Mouse (Mus musculus): ENCODE measurements around the gene Bsn. TPM values are rescaled to one million over a fixed set of nuclear protein-coding genes. Genes with fewer than 3 reads are reported as not detected.

The Bsn gene
- polyA plus RNA-seq, 1 experiment from 2014 or later: 0.09 TPM

DNA sequence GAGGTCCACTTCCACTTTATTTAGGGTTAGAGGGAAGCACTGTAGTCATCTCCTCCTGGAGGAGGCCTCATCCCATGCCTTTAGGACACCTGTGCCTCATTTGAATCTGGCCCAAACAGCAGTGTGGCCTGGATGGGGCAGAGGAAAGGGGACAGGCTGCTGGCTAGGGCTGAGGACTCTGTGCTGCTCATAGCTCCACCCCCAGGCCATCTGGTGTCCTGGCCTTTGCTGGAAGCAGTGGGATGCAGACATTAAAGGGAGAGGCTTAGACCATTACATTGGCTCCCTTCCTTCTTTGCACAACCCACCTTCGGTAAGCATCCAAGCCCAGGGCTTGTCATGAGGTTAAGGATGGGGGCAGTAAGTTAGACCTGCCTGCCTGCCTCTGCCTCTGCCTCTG, 56.7 kb downstream of the Bsn start:
- Histone ChIP-seq H3K36me3 (ENCODE audit: control insufficient read depth, insufficient read depth, low read length) (no peaks in the 10 kb centered on the region), H3K9ac (ENCODE audit: low read length) (no peak overlapping the region), H3K27me3 (ENCODE audit: control insufficient read depth, insufficient read depth, low read length) (no peaks in the 10 kb centered on the region), H3K27ac (replicated peaks in 1 of 2; ENCODE audit: control insufficient read depth in 1 of 2, insufficient read depth in 1 of 2, low read depth in 2 of 2, low read length in 2 of 2) (no peak overlapping the region), H3K4me2 (ENCODE audit: low read length) (no peak overlapping the region), H3K4me3 (ENCODE audit: control insufficient read depth in 1 of 2, insufficient read depth in 1 of 2, low read depth in 1 of 2, low read length in 2 of 2) (no peak overlapping the region), H3K9me3 (ENCODE audit: control insufficient read depth, low read length) (no peaks in the 10 kb centered on the region), H3K4me1 (ENCODE audit: control insufficient read depth in 2 of 2, insufficient read depth in 2 of 2, low read length in 2 of 2) (peaks cover 9 to 12% of the 10 kb centered on the region in 2 experiments; a peak in 2 of 4 replicates)
- ATAC-seq (ENCODE audit: insufficient number of reproducible peaks, insufficient read depth, low FRiP score, low read depth): no peak
- 58% methylated on average over 1 of the region's 1 CpGs for WGBS

DNA sequence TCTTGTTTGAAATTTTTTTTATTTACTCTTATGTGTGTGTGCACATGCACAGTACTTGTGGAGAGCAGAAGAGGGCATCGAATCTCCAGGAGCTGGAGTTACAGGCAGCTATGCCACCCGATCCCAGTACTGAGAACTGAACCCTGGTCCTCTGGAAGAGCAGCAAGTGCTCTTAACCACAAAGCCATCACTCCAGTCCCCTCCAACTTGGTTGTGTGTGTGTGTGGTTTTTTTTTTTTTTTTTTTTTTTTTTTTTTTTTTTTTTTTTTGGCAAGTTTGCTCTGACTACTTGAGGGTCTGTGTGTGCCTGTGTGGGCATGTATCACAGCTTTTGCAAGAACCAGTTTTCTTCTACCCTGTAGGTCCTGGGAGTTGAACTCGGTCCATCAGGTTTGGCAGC, 57.8 kb downstream of the Bsn start:
- no peak overlapping the region for H3K4me3 ChIP-seq (ENCODE audit: control insufficient read depth in 1 of 2, insufficient read depth in 1 of 2, low read depth in 1 of 2, low read length in 2 of 2)
- no peak overlapping the region for H3K27ac ChIP-seq (replicated peaks in 1 of 2; ENCODE audit: control insufficient read depth in 1 of 2, insufficient read depth in 1 of 2, low read depth in 2 of 2, low read length in 2 of 2)
- H3K4me2 ChIP-seq (ENCODE audit: low read length): no peak overlapping the region
- H3K36me3 ChIP-seq (ENCODE audit: control insufficient read depth, insufficient read depth, low read length): no peaks in the 10 kb centered on the region
- no peaks in the 10 kb centered on the region for H3K9me3 ChIP-seq (ENCODE audit: control insufficient read depth, low read length)
- ATAC-seq (ENCODE audit: insufficient number of reproducible peaks, insufficient read depth, low FRiP score, low read depth): no peak
- H3K9ac ChIP-seq (ENCODE audit: low read length): no peak overlapping the region
- peaks cover 5 to 8% of the 10 kb centered on the region in 2 experiments; a peak in 2 of 4 replicates for H3K4me1 ChIP-seq (ENCODE audit: control insufficient read depth in 2 of 2, insufficient read depth in 2 of 2, low read length in 2 of 2)
- no peaks in the 10 kb centered on the region for H3K27me3 ChIP-seq (ENCODE audit: control insufficient read depth, insufficient read depth, low read length)
- WGBS: 85% methylated on average over 3 of the region's 3 CpGs

DNA sequence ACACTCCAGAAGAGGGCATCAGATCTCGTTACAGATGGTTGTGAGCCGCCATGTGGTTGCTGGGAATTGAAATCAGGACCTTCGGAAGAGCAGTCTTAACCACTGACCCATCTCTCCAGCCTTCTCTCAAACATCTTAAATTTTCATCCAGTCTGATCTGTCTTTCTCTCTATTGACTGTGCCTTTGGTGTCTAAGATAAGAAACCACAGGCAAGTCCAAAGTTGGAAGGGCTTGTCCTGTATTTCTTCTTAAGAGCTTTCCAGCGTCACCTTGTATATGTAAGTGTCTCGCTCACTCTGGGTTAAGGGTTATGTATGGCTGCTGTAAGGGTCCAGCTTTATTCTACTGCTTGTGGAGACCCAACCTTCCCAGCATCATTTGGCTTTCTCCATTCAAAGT, 58.7 kb downstream of the Bsn start:
- Histone ChIP-seq H3K9me3 (ENCODE audit: control insufficient read depth, low read length) (no peaks in the 10 kb centered on the region), H3K9ac (ENCODE audit: low read length) (no peak overlapping the region), H3K27me3 (ENCODE audit: control insufficient read depth, insufficient read depth, low read length) (no peaks in the 10 kb centered on the region), H3K4me2 (ENCODE audit: low read length) (no peak overlapping the region), H3K4me1 (ENCODE audit: control insufficient read depth in 2 of 2, insufficient read depth in 2 of 2, low read length in 2 of 2) (no peaks in the 10 kb centered on the region), H3K27ac (replicated peaks in 1 of 2; ENCODE audit: control insufficient read depth in 1 of 2, insufficient read depth in 1 of 2, low read depth in 2 of 2, low read length in 2 of 2) (no peak overlapping the region), H3K4me3 (ENCODE audit: control insufficient read depth in 1 of 2, insufficient read depth in 1 of 2, low read depth in 1 of 2, low read length in 2 of 2) (no peak overlapping the region), H3K36me3 (ENCODE audit: control insufficient read depth, insufficient read depth, low read length) (no peaks in the 10 kb centered on the region)
- ATAC-seq (ENCODE audit: insufficient number of reproducible peaks, insufficient read depth, low FRiP score, low read depth): no peak
- WGBS: 84% methylated on average over 5 of the region's 5 CpGs

DNA sequence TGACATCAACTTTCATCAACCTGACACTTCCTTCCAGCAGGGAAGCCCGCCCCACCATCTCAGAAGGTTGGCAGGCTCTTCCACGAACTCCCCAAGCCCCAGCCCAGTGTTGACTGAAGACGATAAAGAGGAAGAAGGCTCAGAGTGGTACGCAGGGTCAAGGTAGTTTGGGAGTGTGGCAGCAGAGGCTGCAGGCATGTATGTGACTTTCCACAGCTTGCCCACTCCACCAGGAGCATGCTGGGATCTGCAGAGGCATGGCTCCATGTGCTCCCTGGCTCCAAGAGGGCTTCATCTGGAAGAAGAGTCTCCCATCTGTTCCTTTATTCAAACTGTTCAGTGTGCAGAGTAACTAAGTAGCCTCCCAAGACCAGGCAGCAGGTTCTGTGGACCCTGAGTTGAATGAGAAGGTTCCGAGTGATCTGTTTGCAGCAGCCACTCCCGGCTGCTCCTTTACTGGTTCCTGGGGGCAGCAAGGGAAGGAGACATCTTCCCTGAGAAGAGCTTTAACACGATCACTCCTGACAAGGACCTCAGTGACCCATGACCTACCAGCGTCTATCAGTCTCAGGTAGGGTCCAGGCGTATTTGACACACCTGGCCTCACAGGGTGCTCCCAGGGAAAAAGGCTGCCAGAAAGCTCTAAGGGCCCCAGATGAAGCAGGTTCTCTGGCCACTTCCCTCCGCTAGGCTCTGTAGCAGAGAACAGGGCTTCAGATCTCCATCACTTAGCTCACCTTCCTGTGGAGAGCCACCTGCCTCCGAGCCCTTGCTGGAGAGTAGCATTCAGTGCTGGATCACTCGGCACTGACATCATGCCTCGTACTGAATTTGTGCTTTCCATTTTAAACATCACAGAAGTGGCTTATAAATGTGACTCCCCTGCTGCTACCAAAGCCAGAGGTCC, 60.9 kb downstream of the Bsn start:
- Histone ChIP-seq H3K9me3 (ENCODE audit: control insufficient read depth, low read length) (no peaks in the 10 kb centered on the region), H3K4me3 (ENCODE audit: control insufficient read depth in 1 of 2, insufficient read depth in 1 of 2, low read depth in 1 of 2, low read length in 2 of 2) (no peak overlapping the region), H3K36me3 (ENCODE audit: control insufficient read depth, insufficient read depth, low read length) (no peaks in the 10 kb centered on the region), H3K27me3 (ENCODE audit: control insufficient read depth, insufficient read depth, low read length) (no peaks in the 10 kb centered on the region), H3K4me2 (ENCODE audit: low read length) (no peak overlapping the region), H3K27ac (replicated peaks in 1 of 2; ENCODE audit: control insufficient read depth in 1 of 2, insufficient read depth in 1 of 2, low read depth in 2 of 2, low read length in 2 of 2) (no peak overlapping the region), H3K4me1 (ENCODE audit: control insufficient read depth in 2 of 2, insufficient read depth in 2 of 2, low read length in 2 of 2) (no peaks in the 10 kb centered on the region; a peak in 1 of 4 replicates), H3K9ac (ENCODE audit: low read length) (no peak overlapping the region)
- no peak for ATAC-seq (ENCODE audit: insufficient number of reproducible peaks, insufficient read depth, low FRiP score, low read depth)
- 65% methylated on average over 13 of the region's 13 CpGs for WGBS

DNA sequence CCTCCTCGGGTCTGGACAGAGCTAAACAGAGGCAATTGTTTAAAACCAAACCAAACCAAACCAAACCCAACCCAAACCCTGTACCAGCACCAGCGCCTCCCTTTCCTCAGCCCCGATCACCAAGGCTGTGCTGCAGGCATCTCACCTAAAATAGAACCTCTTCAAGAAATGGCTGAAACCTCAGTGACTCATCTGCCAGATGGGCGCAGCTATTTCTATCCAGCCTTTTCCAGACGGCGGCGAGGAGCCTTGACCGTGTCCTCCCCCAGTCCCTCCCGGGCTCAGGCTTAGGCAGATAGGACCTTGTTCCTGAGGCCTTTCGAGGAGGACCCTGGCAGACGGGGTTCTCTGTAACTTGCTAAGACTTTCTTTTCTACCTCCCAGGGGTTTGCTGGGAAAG, 61.9 kb downstream of the Bsn start:
- Histone ChIP-seq H3K9ac (ENCODE audit: low read length) (no peak overlapping the region), H3K27ac (replicated peaks in 1 of 2; ENCODE audit: control insufficient read depth in 1 of 2, insufficient read depth in 1 of 2, low read depth in 2 of 2, low read length in 2 of 2) (no peak overlapping the region), H3K9me3 (ENCODE audit: control insufficient read depth, low read length) (no peaks in the 10 kb centered on the region), H3K4me3 (ENCODE audit: control insufficient read depth in 1 of 2, insufficient read depth in 1 of 2, low read depth in 1 of 2, low read length in 2 of 2) (no peak overlapping the region), H3K4me1 (ENCODE audit: control insufficient read depth in 2 of 2, insufficient read depth in 2 of 2, low read length in 2 of 2) (no peaks in the 10 kb centered on the region; a peak in 1 of 4 replicates), H3K27me3 (ENCODE audit: control insufficient read depth, insufficient read depth, low read length) (no peaks in the 10 kb centered on the region), H3K4me2 (ENCODE audit: low read length) (no peak overlapping the region), H3K36me3 (ENCODE audit: control insufficient read depth, insufficient read depth, low read length) (no peaks in the 10 kb centered on the region)
- 61% methylated on average over 11 of the region's 11 CpGs for WGBS
- ATAC-seq (ENCODE audit: insufficient number of reproducible peaks, insufficient read depth, low FRiP score, low read depth): no peak

DNA sequence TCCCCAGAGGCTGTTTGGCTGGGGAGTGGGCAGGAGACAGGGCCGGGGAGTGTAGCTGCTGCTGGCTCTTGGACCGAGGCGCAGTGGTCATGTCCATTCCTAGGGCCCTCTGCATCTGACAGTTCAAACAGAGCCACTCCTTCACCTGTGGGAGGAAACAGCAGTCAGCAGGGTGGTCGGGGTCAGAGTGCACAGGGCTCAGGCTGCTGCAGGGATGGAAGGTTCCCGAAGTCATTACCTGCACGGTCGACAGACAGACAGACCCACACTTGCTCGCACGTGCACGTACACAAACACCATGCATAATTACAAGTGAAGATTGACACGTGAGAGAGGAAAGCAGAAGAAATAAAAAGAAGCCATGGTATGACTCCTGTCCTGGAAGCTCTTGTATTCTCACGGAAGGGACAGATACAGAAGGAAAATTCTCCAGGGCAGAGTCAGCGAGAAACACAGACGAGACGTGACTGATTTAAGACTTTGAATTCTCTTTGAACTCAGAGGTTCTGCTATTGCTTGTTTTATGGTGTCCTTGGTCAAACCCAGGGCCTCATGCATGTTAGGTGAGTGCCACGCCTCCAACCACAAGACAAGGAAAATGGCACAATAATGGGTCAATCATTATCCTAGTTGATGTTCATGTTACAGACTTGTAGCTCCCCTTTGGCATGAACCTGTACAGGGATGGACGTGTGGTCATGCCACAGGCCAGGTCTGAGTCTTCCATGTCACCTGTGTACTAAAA, 63.6 kb downstream of the Bsn start:
- WGBS: 86% methylated on average over 17 of the region's 17 CpGs
- Histone ChIP-seq H3K4me3 (ENCODE audit: control insufficient read depth in 1 of 2, insufficient read depth in 1 of 2, low read depth in 1 of 2, low read length in 2 of 2) (no peak overlapping the region), H3K9me3 (ENCODE audit: control insufficient read depth, low read length) (no peaks in the 10 kb centered on the region), H3K4me1 (ENCODE audit: control insufficient read depth in 2 of 2, insufficient read depth in 2 of 2, low read length in 2 of 2) (no peaks in the 10 kb centered on the region; a peak in 1 of 4 replicates), H3K27ac (replicated peaks in 1 of 2; ENCODE audit: control insufficient read depth in 1 of 2, insufficient read depth in 1 of 2, low read depth in 2 of 2, low read length in 2 of 2) (no peak overlapping the region), H3K36me3 (ENCODE audit: control insufficient read depth, insufficient read depth, low read length) (no peaks in the 10 kb centered on the region), H3K9ac (ENCODE audit: low read length) (no peak overlapping the region), H3K4me2 (ENCODE audit: low read length) (no peak overlapping the region), H3K27me3 (ENCODE audit: control insufficient read depth, insufficient read depth, low read length) (no peaks in the 10 kb centered on the region)
- no peak for ATAC-seq (ENCODE audit: insufficient number of reproducible peaks, insufficient read depth, low FRiP score, low read depth)

DNA sequence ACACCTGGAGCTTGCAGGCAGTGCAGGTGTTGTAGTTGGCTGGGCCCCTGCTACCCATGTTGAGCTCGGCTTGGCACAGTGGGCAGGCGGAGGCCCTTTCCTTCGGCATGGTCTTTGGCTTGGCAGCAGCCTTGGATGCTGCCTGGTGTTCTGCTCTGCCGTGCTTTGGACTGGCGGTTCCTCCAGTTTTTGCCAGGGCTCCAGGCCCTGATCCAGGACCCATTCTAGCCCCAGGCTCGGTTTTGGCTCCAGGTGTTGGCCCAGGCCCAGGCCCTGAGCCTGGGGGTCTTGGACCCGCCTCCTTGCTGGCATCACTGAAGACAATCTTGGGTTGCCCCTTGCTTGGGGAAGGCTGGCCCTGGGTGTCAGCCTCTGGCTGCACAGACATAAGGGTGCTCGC, 64.5 kb downstream of the Bsn start:
- Histone ChIP-seq H3K4me2 (ENCODE audit: low read length) (no peak overlapping the region), H3K27ac (replicated peaks in 1 of 2; ENCODE audit: control insufficient read depth in 1 of 2, insufficient read depth in 1 of 2, low read depth in 2 of 2, low read length in 2 of 2) (no peak overlapping the region), H3K9ac (ENCODE audit: low read length) (no peak overlapping the region), H3K36me3 (ENCODE audit: control insufficient read depth, insufficient read depth, low read length) (no peaks in the 10 kb centered on the region), H3K4me3 (ENCODE audit: control insufficient read depth in 1 of 2, insufficient read depth in 1 of 2, low read depth in 1 of 2, low read length in 2 of 2) (no peak overlapping the region), H3K9me3 (ENCODE audit: control insufficient read depth, low read length) (no peaks in the 10 kb centered on the region), H3K27me3 (ENCODE audit: control insufficient read depth, insufficient read depth, low read length) (no peaks in the 10 kb centered on the region), H3K4me1 (ENCODE audit: control insufficient read depth in 2 of 2, insufficient read depth in 2 of 2, low read length in 2 of 2) (peaks cover 0 to 1% of the 10 kb centered on the region in 2 experiments; a peak in 3 of 4 replicates)
- 90% methylated on average over 8 of the region's 8 CpGs for WGBS
- no peak for ATAC-seq (ENCODE audit: insufficient number of reproducible peaks, insufficient read depth, low FRiP score, low read depth)
